Mouse (Mus musculus): ENCODE data around the gene Ccdc185. TPM values are rescaled to one million over a fixed set of nuclear protein-coding genes. Genes with fewer than 3 reads are reported as not detected.

The Ccdc185 gene
- polyA plus RNA-seq, 1 experiment from 2014 or later: not detected

DNA sequence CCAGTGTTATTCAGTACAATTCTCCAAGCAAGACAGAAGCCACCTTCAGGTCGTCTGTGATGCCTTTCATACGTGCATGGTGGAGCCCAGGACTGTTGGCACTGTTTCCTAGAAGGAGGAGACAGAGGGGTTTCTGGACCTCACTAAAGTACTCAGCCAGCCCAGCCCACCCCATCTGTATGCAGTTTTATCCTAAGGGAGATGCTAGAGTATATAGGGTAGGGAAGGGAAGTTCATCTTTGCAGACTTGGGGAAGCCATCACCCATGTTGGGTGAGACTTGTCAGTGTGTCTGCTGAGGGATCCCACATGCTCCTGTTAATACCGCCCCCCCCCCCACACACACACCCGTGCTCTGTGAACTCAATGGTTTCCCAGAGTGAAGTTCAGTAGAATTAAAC is 13.1 kb downstream of the Ccdc185 start:
- Histone ChIP-seq H3K27ac (no peak overlapping the region), H3K4me1 (0 out of 2 replicates have a peak, but pooled peaks cover 6% of the 10 kb centered on the region), H3K9me3 (replicated peaks) (no peaks in the 10 kb centered on the region), H3K4me2 (no peak overlapping the region), H3K4me3 (replicated peaks) (no peak overlapping the region), H3K9ac (no peak overlapping the region), H3K36me3 (no peaks in the 10 kb centered on the region), H3K27me3 (no peaks in the 10 kb centered on the region; the same call in 1 of the 2 replicates)
- no peak for ATAC-seq (replicated peaks; ENCODE audit: low FRiP score)
- WGBS: 49% methylated on average over 4 of the region's 4 CpGs

DNA sequence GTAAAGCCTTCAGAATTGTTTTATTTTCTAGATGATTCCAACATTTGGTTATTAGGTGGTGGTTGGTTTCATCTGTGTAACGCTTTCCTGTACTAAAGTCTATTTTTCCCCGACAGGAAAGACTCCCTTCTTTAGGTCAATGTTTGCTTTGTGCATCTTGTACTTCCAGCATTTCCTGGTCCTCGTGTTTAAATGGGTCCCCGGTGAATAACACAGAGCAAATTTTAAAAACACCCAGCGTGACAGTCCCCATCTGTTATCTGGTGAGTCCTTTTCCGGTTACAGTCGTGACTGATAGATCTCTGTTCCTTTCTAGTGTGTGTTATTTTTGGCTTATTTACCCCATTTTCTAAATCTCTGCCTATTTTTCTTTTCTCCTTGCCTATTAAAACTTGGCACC is 16.3 kb downstream of the Ccdc185 start:
- H3K27ac ChIP-seq: 0 out of 2 replicates have a peak overlapping the region, but pooled peaks have one; percentile 45
- WGBS: 28% methylated on average over 7 of the region's 7 CpGs
- peaks cover 16% of the 10 kb centered on the region; the same call in 1 of the 2 replicates for H3K4me1 ChIP-seq
- ATAC-seq (replicated peaks; ENCODE audit: low FRiP score): 0 out of 2 replicates have a peak, but pooled peaks have one; percentile 18
- 0 out of 2 replicates have a peak overlapping the region, but pooled peaks have one; percentile 8 for H3K4me2 ChIP-seq
- H3K9me3 ChIP-seq (replicated peaks): no peaks in the 10 kb centered on the region
- no peaks in the 10 kb centered on the region for H3K36me3 ChIP-seq
- peaks cover 3% of the 10 kb centered on the region; the same call in 1 of the 2 replicates for H3K27me3 ChIP-seq
- H3K4me3 ChIP-seq (replicated peaks): no peak overlapping the region
- H3K9ac ChIP-seq: no peak overlapping the region

- Histone ChIP-seq H3K36me3 (no peaks in the 10 kb centered on the region), H3K27me3 (0 out of 2 replicates have a peak, but pooled peaks cover 4% of the 10 kb centered on the region), H3K9me3 (replicated peaks) (no peaks in the 10 kb centered on the region), H3K4me2 (no peak overlapping the region), H3K27ac (no peak overlapping the region), H3K9ac (no peak overlapping the region), H3K4me3 (replicated peaks) (no peak overlapping the region), H3K4me1 (peaks cover 21% of the 10 kb centered on the region; the same call in 1 of the 2 replicates)
- WGBS: 75% methylated on average over 9 of the region's 9 CpGs
- no peak for ATAC-seq (replicated peaks; ENCODE audit: low FRiP score)
These were observed 20.0 kb downstream of the Ccdc185 start for GRCm38 (mm10) chr1:182729002-182729401.

DNA sequence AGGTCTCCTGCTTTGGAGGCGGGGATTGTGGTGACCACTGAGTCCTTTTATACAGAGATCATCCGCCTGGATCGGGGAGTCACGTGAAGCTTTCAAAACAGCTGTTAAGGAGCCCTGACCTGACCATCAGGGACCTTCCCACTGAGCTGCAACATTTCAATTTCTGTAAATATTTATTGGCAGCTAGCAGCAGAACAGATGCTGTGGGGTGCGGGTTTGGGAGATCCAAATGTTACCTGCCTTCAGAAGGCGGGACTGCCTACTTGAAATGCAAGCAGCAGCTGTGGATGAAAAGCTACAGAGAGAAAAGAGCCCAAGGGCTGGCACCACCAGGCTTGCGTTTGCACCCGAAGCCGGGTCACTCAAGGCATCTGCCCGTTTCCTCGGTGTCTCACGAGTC is 21.4 kb downstream of the Ccdc185 start:
- ATAC-seq (replicated peaks; ENCODE audit: low FRiP score): no peak
- Histone ChIP-seq H3K9ac (no peak overlapping the region), H3K4me1 (peaks cover 15% of the 10 kb centered on the region; the same call in 1 of the 2 replicates), H3K9me3 (replicated peaks) (no peaks in the 10 kb centered on the region), H3K4me3 (replicated peaks) (no peak overlapping the region), H3K36me3 (no peaks in the 10 kb centered on the region), H3K27me3 (0 out of 2 replicates have a peak, but pooled peaks cover 4% of the 10 kb centered on the region), H3K27ac (no peak overlapping the region), H3K4me2 (no peak overlapping the region)
- WGBS: 60% methylated on average over 12 of the region's 12 CpGs

- no peak overlapping the region for H3K4me2 ChIP-seq
- no peaks in the 10 kb centered on the region for H3K4me1 ChIP-seq
- no peak overlapping the region for H3K27ac ChIP-seq
- H3K9me3 ChIP-seq (replicated peaks): no peaks in the 10 kb centered on the region
- H3K4me3 ChIP-seq (replicated peaks): no peak overlapping the region
- 56% methylated on average over 6 of the region's 6 CpGs for WGBS
- no peak overlapping the region for H3K9ac ChIP-seq
- no peak for ATAC-seq (replicated peaks; ENCODE audit: low FRiP score)
- H3K36me3 ChIP-seq: no peaks in the 10 kb centered on the region
- H3K27me3 ChIP-seq: no peaks in the 10 kb centered on the region
These were observed 34.6 kb downstream of the Ccdc185 start for GRCm38 (mm10) chr1:182714236-182714935.

DNA sequence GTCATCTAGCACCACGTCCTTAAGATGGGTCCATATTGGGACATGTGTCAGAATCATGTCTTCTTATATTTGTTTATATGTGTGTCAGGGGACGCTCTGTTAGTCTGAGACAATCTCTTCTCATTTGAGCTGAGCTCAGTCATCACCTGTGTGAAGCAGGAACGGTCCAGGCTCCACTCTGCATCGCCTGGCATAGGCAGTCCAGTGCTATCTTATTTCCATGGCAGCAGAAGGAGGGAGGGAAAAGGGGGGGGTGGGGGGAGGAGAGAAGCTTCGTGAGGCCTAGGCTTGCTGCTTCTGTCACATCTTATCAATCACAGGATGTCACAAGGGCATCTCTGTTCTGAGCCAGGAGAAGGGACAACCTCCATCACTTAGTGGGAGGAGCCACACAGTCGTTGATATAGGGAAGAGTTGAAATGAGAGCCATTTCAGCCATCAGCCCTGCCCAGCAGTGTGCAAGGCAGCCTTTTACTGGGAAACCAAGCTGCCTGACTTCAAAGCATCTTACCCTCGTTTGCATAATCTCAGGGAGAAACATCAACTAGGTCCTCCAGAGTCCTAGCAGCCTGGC is 37.5 kb downstream of the Ccdc185 start:
- Histone ChIP-seq H3K4me2 (no peak overlapping the region), H3K9me3 (replicated peaks) (peaks cover 5% of the 10 kb centered on the region), H3K27me3 (no peaks in the 10 kb centered on the region), H3K4me3 (replicated peaks) (no peak overlapping the region), H3K27ac (no peak overlapping the region), H3K4me1 (no peaks in the 10 kb centered on the region), H3K9ac (no peak overlapping the region), H3K36me3 (no peaks in the 10 kb centered on the region)
- no peak for ATAC-seq (replicated peaks; ENCODE audit: low FRiP score)
- WGBS: 37% methylated on average over 7 of the region's 7 CpGs

DNA sequence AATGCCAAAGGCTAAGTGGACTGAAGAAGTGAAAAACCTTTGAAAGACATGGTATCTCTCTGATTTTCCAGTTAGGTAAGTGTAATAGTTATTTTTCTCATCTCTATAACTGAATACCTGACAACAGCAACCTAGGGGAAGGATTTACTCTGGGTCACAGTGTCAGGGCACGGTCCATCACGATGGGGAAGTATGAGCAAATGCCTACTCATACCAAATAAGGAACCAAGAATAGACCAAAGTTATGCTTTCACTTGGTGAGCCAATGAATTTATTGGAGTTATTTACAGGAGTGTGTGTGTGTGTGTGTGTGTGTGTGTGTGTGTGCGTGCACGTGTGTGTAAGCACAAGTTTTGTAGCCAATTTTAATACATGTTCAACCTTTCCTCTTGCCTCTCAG is 41.5 kb downstream of the Ccdc185 start:
- no peak for ATAC-seq (replicated peaks; ENCODE audit: low FRiP score)
- WGBS: 95% methylated on average over 4 of the region's 4 CpGs
- H3K36me3 ChIP-seq: no peaks in the 10 kb centered on the region
- no peak overlapping the region for H3K27ac ChIP-seq
- no peak overlapping the region for H3K4me3 ChIP-seq (replicated peaks)
- H3K9ac ChIP-seq: no peak overlapping the region
- no peaks in the 10 kb centered on the region for H3K4me1 ChIP-seq
- no peak overlapping the region for H3K4me2 ChIP-seq
- peaks cover 5% of the 10 kb centered on the region for H3K9me3 ChIP-seq (replicated peaks)
- H3K27me3 ChIP-seq: no peaks in the 10 kb centered on the region

DNA sequence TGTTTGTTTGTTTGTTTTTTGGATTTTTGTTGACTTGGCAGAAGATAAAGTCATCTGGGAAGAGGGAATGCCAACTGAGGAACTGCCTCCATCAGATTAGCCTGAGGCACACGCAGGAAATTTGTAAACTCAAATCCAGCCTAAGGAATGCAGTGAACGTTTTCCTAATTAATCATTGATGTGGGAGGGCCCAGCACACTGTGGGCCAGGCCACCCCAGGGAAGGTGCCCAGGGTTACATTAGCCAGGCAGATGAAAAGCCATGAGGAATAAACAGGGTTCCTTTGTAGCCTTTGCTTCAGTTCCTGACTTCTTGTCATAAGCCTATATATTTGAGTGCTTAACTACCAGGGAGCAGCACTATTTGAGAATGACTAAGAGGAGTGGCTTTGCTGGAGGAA is 44.1 kb downstream of the Ccdc185 start:
- WGBS: 20% methylated on average over 2 of the region's 2 CpGs
- Histone ChIP-seq H3K4me1 (peaks cover 4% of the 10 kb centered on the region), H3K9me3 (replicated peaks) (peaks cover 5% of the 10 kb centered on the region), H3K27me3 (no peaks in the 10 kb centered on the region), H3K4me2 (no peak overlapping the region), H3K27ac (no peak overlapping the region), H3K9ac (no peak overlapping the region), H3K36me3 (no peaks in the 10 kb centered on the region), H3K4me3 (replicated peaks) (no peak overlapping the region)
- 0 out of 2 replicates have a peak, but pooled peaks have one; percentile 33 for ATAC-seq (replicated peaks; ENCODE audit: low FRiP score)

GRCm38 (mm10) chr1:182699392-182700347 is 49.3 kb downstream of the Ccdc185 start:
- H3K4me3 ChIP-seq (replicated peaks): no peak overlapping the region
- H3K36me3 ChIP-seq: no peaks in the 10 kb centered on the region
- 70% methylated on average over 9 of the region's 9 CpGs for whole genome bisulfite sequencing
- H3K27ac ChIP-seq: no peak overlapping the region
- no peaks in the 10 kb centered on the region for H3K9me3 ChIP-seq (replicated peaks)
- peaks cover 4% of the 10 kb centered on the region for H3K4me1 ChIP-seq
- no peak overlapping the region for H3K4me2 ChIP-seq
- ATAC-seq (replicated peaks; ENCODE audit: low FRiP score): no peak
- H3K9ac ChIP-seq: no peak overlapping the region
- H3K27me3 ChIP-seq: no peaks in the 10 kb centered on the region
